Mouse (Mus musculus) left cerebral cortex, postnatal 25 days (tissue): ENCODE measurements around the gene Rprd1b. TPM values are rescaled to one million over a fixed set of nuclear protein-coding genes. Genes with fewer than 3 reads are reported as not detected.

ENCODE experiments used
- DNase-seq, 2 experiments: peaks; one replicate each; pipeline ENCODE4 v3.0.0; 2022; ENCODE audit warnings: low spot score in 2 of 2, mixed read lengths in 1 of 2
- intact Hi-C: fragments of 180-260 bp; cut with DNase I; formaldehyde crosslinking; loops from one replicate; pipeline ENCODE4 v1.15.1; 2025
- total RNA-seq, 2 experiments: library from RNA; stranded (reverse); gene quantifications; 2 replicates each; pipeline ENCODE4 v1.2.3; 2021

Rprd1b gene
- total RNA-seq, 2 experiments from 2014 or later, result 38.5 to 45.4 TPM

DNA sequence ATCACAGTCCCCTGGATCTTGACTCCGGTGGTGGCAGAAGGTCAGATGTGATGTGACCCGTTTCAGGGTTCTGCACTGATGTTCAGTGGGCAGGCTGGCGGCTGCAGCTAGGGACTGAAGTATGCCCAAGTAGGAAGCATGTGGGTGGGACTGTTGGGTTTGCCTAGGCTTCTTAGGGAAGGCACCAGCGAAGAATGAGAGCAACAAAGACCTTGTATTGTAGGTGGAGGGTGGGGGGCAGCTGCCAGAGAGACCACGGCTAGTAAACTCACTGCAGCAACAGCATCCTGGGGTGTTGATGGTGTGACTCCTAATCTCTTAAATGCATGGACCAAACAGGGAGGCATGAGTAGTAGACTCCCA is 43.3 kb downstream of the Rprd1b start:
- no peak for DNase-seq
- intact Hi-C loops, result no loop called here

DNA sequence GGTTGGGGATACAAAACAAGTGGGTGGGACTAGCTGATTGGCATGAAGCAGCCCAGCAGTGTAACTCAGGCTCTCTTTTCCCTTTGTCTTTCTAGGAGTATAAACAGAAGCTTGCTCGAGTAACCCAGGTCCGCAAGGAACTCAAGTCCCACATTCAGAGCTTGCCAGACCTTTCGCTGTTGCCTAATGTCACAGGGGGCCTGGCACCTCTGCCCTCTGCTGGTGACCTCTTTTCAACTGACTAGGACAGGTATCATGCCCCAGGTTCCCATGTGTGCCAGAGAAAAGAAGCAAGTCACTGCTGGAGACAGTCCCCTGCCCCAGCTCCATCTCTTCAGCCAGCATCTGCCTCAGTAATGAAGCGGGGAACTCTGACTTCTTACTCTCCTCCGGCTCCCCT is 46.5 kb downstream of the Rprd1b start:
- intact Hi-C loops, result no loop called here

DNA sequence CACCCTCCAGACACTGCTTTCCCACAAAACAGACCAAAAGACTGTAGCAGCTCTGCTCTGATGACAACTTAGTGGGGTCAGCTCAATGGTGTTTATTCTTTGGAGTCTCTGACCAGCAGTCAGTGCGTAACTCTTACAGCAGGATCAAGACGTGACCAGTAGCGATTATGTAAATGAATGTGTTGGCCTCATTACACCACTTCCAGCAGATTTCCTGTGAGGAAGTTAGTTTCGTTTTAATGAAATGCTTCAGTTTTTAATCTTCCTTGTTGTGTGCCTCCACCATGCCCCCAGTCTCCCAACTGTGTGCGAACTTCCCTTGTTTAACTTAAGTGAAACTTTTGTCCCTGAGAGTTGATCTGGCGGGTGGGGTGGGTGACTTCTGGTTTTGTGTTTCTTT is 48.4 kb downstream of the Rprd1b start:
- DNase-seq, result no peak
- intact Hi-C loops, result no loop called here

More for the DNA sequence above, 46.5 kb downstream of the Rprd1b start:
- no peak for DNase-seq

DNA sequence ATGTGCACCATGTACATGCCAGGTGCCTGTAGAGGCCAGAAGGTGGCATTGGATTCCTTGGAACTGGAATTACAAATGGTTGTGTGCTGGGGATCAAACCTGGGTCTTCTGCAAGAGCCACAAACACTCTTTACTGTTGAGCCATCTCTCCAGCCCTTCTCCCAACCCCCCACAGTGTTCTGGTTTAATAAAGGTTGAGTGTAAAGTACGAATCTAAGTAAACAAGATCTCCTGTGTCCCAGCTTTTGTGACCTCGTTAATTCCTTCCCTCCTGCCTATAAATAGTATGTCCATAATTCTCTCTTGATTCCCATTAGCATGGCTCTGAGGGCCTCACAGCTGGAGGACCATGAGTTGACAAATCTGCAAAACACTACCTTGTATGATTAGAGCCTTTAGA is 49.7 kb downstream of the Rprd1b start:
- no peak for DNase-seq
- intact Hi-C loops, result no loop called here

DNA sequence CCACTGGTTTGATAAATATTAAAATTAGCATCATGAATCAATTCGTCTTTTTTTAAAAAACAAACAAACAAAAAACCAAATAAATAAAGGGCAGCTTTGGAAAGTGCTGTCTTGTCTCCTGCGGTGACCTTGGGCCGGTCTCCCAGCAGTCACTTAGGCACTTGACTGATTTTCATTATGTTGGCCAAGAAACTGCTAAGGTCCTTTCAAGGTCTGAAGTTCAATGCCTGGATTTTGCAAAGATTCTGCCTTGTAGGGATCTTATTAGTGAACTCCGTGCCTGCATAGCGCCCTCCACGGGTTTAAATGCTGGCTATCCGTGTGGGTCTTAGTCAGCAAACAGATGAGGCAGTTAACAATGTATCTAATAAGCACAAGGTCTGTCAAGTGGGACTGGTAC is 50.7 kb downstream of the Rprd1b start:
- no peak for DNase-seq
- intact Hi-C loops, result no loop called here

DNA sequence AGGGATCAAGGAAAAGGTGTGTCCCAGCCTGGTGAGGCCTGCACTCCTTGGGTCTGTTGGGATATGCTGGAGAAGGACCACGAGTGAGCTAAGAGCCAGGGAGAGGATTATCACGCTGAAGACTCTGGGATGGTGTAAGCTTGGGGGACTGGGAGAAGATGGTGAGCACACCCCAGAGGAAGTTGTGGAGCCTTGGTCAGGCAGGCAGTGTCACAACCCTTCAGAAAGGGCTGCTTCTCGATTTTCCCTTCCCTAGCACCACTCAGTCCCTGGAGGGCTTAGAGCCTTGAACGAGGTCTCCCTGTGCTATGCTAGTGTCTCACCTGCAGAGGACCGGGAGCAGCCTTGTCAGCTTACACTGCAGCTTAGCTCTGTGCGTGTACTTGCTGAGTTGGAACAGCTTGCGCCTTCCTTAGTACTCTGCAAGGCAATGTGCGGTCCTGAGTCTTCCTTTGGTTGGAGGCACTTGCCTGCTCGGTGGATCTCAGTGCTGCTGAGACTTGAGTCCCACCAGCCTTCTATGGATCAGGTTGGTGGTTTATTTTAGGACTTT is 51.6 kb downstream of the Rprd1b start:
- no peak for DNase-seq
- intact Hi-C loops, result no loop called here

DNA sequence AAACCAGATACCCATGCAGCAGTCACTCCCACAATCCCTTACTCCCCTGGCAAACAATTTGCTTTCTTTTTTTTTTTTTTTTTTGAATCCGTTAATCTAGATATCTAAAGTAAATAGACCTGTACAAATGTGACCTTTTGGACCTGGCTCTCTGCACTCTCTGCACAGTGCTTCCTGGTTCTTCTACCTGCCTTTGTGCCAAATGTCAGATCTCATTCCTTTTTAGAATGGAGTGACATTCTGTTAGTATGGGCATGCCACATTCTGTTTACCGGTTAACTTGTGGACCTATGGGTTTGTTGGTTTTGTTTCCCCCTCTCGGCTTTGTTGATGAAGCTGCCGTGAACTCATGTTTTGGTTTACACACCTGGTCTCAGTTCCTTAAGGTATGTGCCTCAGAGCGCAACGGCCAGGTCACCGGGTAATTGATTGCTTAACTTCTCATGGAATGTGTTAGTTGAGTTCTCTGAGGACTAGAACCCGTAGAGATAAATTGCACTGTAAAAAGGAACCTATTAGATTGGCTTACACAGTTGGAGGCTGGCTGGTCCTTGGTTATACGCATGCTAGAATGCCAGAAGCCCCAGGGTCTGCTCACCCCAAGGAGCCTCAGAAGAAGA is 52.4 kb downstream of the Rprd1b start:
- DNase-seq, result no peak
- intact Hi-C loops, result no loop called here

DNA sequence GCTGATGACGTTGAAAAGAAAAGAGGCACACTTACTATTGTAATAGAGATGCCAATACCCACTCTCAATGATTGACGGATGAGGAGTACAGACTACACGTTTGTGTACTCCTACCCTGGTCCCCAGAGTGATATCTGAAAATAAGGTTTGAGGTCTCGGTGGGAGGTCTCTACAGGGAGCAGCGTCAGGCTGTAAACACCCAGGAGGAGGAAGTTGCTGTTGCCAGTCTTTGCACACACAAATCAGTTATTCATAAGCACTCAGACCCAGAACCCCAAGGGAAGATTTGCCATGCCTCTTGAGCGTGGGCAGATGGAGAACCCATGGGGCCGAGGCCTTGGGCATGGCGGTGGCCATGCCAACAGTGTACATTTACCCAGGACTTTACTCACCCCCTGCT is 56.2 kb downstream of the Rprd1b start:
- intact Hi-C loops, result no loop called here
- DNase-seq, result no peak

DNA sequence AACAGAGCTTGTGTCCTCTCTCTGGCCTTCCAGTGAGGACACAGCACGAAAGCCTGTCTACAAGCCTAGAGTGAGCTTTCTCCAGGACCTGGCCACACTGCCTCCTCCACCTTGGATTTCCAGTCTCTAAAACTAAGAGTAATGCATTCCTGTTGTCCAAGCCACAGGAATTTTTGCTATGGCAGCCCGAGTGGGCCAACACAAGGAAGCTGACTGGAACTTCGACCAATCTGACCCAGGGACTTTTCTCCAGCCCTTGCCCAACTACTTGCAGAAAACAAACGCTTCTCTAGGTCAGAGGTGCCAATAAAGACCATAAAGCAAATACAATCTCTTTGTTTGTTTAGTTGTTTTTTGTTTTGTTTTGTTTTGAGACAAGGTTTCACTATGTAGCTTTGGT is 61.8 kb downstream of the Rprd1b start:
- DNase-seq, result no peak

DNA sequence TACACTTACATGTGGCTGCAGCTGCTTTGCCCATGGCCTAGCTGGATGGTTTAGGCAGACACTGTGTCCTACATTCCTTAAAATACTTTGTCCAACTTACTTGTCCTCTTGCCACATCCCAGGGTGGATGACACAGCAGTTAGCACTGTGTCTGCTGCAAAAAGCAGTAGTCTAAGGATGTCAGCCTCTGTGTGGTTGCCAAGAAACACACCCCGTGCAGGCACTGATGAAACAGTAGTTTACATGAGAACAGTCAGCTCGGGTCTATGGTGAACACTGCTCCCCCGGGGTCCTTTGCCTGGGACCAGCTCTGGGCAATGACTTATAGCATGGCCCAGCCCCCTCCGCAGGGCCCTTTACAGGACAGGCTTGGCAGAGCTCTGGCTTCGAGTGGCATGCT is 65.0 kb downstream of the Rprd1b start:
- intact Hi-C loops, result no loop called here
- peak in 1 of 2 experiments; percentile 61 for DNase-seq

More for the DNA sequence above, 61.8 kb downstream of the Rprd1b start:
- intact Hi-C loops, result no loop called here

DNA sequence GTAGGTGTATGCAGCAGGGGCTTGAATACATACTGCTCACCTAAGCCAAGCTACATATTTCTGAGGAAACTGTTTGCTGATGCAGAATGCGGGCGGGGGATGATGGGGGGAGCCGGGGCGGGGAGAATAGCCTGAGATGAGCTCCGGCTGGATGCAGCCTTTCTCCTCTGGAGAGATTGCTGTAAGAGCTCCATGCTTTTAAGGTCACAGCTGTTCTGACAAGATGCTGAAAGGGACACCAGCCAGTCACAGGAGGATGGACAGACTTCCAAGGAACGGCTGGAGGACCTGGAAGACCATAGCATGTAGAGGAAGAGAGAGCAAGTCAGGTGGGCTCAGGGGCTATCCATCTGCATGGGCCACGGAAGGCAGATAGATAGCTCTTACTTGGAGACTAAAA is 66.0 kb downstream of the Rprd1b start:
- intact Hi-C loops, result no loop called here
- DNase-seq, result no peak

DNA sequence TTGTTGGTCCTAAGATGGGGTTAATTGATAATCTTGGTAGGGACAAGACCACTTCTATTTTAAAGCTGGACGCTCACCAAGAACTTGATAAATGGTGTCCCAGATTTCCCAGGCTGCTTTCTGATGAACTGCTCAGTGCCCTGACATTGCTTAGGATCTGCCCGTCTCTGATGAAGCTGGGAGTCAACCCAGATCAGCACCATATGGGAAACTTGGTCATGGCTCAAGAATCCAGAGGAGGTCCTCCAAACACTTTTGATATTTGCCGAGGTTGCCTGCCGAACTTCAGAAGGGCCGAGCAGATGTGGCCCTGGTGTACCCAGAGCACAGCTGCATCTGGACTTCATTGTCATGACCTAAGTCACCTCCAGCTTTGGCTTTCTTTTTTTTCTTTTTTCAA is 66.5 kb downstream of the Rprd1b start:
- no peak for DNase-seq
- intact Hi-C loops, result no loop called here

DNA sequence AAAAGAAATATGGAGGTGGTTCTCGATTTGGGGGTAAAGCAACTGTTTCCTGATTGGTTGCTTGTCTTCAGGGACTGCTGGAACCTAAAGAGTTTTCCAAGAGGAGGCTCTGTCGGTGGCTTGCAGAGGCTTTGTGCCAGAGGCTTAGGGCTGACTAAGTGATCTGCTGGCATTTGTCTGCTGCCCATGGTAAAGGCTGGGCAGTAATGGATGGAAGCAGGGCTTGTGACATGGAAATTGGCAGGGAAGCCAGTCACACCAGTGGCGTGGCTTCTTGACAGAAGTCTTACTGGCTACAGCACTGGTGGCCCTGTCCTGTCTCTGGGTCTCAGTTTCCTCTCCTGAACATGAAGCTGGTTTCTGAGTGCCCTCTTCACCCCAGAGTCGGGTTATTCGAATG is 68.8 kb downstream of the Rprd1b start:
- DNase-seq, result no peak
- intact Hi-C loops, result no loop called here

DNA sequence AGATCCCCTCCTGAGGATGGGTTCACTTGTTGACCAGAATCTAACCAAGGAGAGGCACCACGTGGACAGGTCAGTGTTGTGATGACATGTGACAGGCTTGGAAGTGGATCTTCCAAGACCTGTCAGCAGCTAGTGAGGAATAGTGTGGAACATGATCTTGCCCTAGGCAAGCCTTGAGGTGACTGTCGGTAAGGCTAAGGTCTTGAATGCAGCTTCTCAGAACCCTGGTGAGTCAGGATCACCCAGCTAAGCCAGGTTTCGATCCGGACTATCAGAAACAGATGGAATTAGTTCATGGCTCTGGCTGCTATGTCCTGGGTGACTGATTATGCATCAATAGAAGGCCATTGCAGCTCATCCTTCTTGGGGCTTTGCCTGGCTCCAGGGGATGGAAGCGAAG is 70.4 kb downstream of the Rprd1b start:
- intact Hi-C loops, result no loop called here
- no peak for DNase-seq

DNA sequence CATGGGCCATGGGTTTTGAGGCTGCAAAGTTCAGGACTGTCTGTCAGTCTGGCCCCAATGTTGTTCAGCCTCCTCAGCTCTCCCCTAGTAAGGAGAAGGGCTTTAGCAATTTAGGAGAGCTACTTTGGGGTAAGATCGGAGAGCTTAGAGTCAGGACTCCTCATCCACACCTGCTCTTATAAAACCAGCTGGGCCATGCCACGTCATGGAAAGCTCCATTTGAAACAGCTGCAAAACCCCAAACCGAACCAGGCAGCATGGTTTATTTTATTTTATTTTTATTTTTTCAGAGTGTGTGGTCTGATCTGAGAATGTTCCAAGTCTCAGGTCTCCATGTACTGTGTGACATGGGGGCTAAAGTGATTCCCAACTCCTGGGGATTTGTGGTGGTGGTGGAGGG is 71.2 kb downstream of the Rprd1b start:
- intact Hi-C loops, result no loop called here
- no peak for DNase-seq

DNA sequence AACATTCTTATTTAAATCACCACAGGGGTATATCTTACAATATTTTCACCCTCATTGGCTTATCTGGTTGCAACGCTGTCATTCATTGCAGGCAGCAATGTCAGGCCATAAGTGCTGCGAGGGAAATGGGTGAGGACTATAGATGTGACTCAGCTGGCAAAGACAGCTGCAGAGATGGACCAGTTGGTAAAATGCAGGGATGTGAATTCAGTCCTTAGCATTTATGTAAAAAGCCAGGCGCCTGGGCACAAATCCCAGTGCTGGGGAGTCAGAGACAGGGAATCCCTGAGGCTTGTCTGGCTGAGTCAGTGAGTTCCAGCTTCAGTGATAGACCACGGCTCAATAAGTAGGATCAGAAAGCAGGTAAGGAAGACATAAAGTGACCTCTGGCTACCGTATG is 73.5 kb downstream of the Rprd1b start:
- intact Hi-C loops, result no loop called here
- peak; percentile 28 to 86 for DNase-seq

DNA sequence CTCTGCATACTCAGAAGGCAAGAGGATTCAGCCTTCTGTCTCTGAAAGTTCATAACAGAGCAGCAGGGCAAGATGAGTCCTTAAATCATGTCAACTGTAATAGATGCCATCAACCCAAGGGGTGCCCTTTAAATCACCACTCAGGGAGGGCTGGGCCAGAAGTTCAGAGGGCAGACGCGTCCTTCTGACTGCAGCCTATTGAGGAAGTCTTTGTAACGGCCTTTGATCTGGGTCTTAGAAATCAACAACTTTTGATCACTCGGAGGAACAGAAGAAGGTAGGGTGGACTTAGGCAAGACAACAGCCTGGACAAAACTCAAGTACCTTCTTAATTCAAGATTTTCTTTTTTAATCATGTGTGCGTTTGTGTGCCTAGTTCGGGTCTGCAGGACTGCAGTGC is 76.7 kb downstream of the Rprd1b start:
- intact Hi-C loops, result no loop called here
- DNase-seq, result no peak

DNA sequence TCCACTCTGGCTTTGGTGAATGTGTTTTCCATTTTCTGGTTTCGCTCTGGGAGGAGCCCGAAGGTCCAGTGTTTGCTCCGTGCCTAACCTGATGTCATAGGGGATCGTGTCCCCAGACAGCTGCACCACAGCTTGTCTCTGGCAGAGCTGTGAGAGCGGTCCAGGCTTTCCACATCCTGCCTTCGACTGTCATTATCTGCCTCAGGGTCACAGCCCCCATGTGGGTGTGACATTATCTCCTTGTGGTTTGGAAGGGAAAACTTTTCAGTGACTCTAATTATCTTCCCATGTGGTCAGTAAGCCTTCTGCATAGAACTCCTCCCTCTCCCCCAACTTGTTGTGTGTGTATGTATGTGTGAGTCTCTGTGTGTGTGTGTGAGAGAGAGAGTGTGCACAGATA is 77.3 kb downstream of the Rprd1b start:
- no peak for DNase-seq
- intact Hi-C loops, result loop anchor here (2.0 kb wide), 1 partner anchor 99 kb away; no protein-coding TSS in a partner anchor

DNA sequence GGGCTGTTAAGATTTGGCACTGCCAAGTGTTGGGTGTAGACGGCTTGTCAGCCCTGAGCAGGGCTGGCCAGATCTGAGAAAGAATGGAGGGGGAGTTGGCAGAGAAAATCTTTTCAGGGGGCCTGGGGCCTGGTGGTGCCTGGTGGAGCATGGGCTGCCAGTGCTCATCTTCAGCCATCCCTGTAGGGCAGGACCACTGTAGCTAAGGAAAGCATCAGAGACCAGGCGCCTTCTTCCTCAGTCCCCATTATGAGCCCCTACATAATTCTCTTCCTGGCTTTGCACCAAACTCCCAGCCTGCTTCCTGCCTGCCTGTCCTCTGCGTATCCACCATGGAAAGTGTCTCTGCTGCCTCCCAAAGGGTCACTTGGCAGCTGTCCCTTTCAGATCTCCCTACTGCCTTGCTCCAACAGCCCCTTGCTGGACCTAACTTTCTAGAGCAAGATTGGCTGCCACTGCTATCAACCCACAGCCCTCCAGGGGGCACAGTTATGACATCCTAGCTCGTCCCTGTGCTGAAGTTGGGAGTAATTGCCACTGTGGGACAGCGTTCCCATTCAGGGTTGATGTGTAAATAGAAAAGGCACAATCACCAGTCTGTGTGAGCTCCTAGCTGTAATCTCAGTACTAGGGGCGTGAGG is 78.8 kb downstream of the Rprd1b start:
- peak in 1 of 2 experiments; percentile 33 for DNase-seq
- intact Hi-C loops, result loop anchor here (1.0 to 2.0 kb wide), 2 partner anchors 39 to 98 kb away; partner anchors contain the start of gene Tgm2

DNA sequence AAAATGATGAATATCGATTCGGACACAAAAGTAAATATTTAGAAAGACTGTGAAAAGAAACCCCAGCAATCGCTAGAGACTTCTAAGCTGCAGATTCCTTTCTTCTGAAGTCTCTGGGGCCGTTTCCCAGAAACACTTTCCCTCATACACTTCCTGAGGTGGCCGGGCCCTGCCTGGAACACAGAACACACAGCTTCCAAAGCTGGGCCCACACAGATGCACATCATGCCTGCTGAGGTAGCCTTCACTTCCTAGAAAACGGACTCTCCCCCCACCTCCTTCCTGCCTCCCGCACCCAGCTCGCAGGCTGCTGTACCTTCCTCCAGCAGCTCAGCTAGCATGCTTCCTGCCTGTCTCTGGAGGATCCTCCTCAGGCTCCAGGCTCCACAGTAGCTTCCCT is 81.2 kb downstream of the Rprd1b start:
- intact Hi-C loops, result no loop called here
- DNase-seq, result no peak

DNA sequence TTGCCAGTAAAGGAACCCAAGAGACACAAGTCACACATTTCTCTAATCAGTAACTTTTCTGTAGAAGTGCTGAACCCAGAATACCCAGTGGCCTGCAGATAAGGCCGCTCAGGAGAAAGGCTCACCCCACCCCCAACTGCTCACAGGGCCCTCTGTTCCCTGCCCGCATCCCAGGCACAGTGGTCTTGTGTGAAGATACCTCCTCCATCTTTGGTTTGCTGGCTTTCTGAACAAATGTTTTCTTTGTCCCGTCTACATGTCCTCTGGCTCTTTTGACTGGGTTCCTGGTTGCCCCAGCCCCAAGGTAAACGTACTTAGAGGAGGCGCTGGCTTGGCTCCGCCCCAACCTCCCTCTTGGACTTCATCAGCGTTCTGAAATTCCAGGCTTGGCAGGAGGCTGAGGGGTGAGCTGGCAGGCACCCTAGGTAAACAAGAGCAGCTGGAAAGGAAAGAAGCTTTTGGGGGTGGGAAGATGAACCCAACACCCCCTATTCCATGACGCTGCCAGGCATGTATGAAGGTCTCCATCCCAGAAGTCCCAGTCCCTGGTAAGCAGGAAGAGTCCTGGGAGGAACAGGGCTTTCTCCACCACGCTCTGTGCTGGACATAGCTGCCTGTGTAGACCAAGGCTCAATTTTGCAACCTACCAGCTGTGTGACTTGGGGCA is 85.4 kb downstream of the Rprd1b start:
- intact Hi-C loops, result no loop called here
- no peak for DNase-seq
